Mouse (Mus musculus) heart, embryonic 10.5 days (tissue): ENCODE measurements around the gene Skp1a. TPM values are rescaled to one million over a fixed set of nuclear protein-coding genes. Genes with fewer than 3 reads are reported as not detected.

Experiments used
- DNase-seq: peaks from one replicate; pipeline ENCODE4 v3.0.0-alpha.2; 2017; ENCODE audit warnings: low spot score
- H3K27ac ChIP-seq: fragments of 300-500 bp; sonication (generic); 2 replicates; pipeline ENCODE4 v1.5.1; 2016; ENCODE audit warnings: mild to moderate bottlenecking
- H3K27me3 ChIP-seq: fragments of 300-500 bp; sonication (generic); 2 replicates; pipeline ENCODE4 v1.6.1; 2016; ENCODE audit warnings: mild to moderate bottlenecking; ENCODE audit not compliant: poor library complexity, insufficient read depth, severe bottlenecking
- H3K36me3 ChIP-seq: fragments of 300-500 bp; sonication (generic); 2 replicates; pipeline ENCODE4 v1.6.1; 2016; ENCODE audit warnings: mild to moderate bottlenecking, moderate library complexity
- H3K4me1 ChIP-seq: fragments of 300-500 bp; sonication (generic); 2 replicates; pipeline ENCODE4 v1.6.1; 2016; ENCODE audit warnings: mild to moderate bottlenecking
- H3K4me3 ChIP-seq: fragments of 300-500 bp; sonication (generic); 2 replicates; pipeline ENCODE4 v1.5.1; 2016; ENCODE audit warnings: mild to moderate bottlenecking, moderate library complexity
- H3K9me3 ChIP-seq: fragments of 300-500 bp; sonication (generic); 2 replicates; pipeline ENCODE4 v1.6.1; 2016; ENCODE audit warnings: mild to moderate bottlenecking, moderate library complexity
- WGBS: fragments of 180-500 bp; shearing (Covaris S2); methylation state at CpG from one replicate; pipeline ENCODE4 v1.1.7; 2016; 5-methylcytosine and 5-hydroxymethylcytosine counted together
- polyA plus RNA-seq: library from polyadenylated mRNA; unstranded; fragments of >200 nt; fragmentation: Nextera tagmentation; extraction: Ambion mirVana; gene quantifications from 2 replicates; pipeline ENCODE4 v1.2.1, GENCODE M21; 2016

The Skp1a gene
- polyA plus RNA-seq, 1 experiment from 2014 or later, result 546 TPM

DNA sequence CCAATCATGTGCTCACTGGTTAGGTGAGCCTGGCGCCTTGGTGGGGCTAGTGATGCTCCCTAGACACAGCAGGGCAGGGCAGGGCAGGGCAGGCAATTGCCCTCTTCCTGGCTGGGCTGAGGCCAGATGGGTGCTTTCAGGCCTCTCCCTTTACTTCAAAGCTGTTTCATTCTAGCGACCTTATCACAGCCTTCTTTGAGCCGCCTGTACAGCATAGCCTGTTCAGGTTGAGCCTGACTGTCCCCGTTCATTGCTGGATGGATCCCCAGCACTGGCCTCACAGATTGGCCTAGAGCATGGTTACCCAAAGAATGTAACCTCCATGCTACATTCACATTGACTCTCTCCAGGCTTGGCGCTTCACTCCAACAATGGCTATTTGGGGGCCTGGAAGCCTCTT lies 1.1 kb upstream of the Skp1a start:
- H3K4me1 ChIP-seq, result peaks cover 18% of the 10 kb centered on the region; the same call in 1 of the 2 replicates
- no peaks in the 10 kb centered on the region for H3K9me3 ChIP-seq
- H3K4me3 ChIP-seq, result peak overlapping the region; percentile 92
- H3K27ac ChIP-seq, result peak overlapping the region; percentile 99
- WGBS, result 65% methylated on average over 5 of the region's 5 CpGs
- H3K36me3 ChIP-seq, result peaks cover 4% of the 10 kb centered on the region; the same call in 1 of the 2 replicates
- no peak for DNase-seq
- H3K27me3 ChIP-seq, result no peaks in the 10 kb centered on the region

GRCm38 (mm10) chr11:52233043-52233653 lies 1.4 kb downstream of the Skp1a start:
- Histone ChIP-seq H3K27me3 (no peaks in the 10 kb centered on the region), H3K36me3 (peaks cover 24% of the 10 kb centered on the region), H3K4me3 (peak overlapping the region; percentile 92), H3K9me3 (no peaks in the 10 kb centered on the region), H3K27ac (peak overlapping the region; percentile 99; the same call in 1 of the 2 replicates), H3K4me1 (peaks cover 18% of the 10 kb centered on the region; the same call in 1 of the 2 replicates)
- 36% methylated on average over 3 of the region's 3 CpGs for WGBS
- DNase-seq, result no peak

GRCm38 (mm10) chr11:52233906-52234305 lies 2.1 kb downstream of the Skp1a start:
- WGBS, result 95% methylated on average over 1 of the region's 1 CpGs
- peaks cover 18% of the 10 kb centered on the region; the same call in 1 of the 2 replicates for H3K4me1 ChIP-seq
- DNase-seq, result no peak
- peaks cover 30% of the 10 kb centered on the region for H3K36me3 ChIP-seq
- H3K27ac ChIP-seq, result no peak overlapping the region
- no peaks in the 10 kb centered on the region for H3K27me3 ChIP-seq
- H3K4me3 ChIP-seq, result 0 out of 2 replicates have a peak overlapping the region, but pooled peaks have one; percentile 92
- no peaks in the 10 kb centered on the region for H3K9me3 ChIP-seq

DNA sequence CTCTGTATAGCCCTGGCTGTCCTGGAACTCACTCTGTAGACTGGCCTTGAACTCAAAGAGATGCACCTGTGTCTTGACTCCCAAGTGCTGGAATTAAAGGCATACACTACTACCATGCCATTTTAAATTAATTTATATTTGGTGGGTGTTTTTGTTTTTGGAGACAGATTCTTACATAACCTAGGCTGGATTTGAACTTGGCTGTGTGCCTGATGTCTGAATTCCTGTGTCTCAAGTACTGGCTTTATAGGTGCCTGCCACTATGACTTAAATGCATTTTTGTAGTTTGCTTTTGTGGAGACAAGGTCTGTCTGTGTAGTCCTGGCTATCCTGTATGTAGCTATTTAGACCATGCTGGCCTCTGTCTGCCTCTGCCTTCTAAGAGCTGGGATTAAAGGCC lies 2.7 kb downstream of the Skp1a start:
- DNase-seq, result no peak
- peaks cover 32% of the 10 kb centered on the region for H3K36me3 ChIP-seq

DNA sequence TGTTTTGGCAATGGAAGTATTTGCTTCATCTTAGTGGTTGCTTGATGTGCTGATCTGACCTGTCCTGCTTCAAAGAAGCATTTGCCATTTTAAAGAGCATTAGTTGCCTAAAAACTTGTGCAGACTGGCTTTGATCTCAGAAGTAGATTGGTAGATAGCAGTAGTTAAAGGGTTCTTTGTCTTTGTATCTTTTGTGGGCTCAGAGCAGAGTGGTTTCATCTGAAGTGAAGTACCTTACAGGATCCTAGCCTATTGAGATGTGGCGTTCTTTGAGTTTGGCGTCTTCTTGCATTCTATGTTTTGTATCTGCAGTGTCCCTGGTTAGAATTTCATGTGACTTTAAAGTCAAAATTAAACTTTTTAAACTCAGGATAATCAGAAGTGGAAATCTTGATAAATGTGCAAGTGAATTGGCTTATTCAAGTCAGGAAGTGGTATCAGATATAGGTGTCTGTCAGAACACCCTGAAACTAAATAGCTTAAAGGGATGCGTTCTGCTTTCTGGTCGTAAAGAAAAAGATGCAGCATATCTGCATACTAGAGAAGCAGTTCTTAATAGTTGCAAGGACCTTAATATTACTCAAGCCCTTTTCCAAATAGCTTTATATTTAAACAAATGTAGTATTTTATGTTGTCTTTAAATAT lies 9.2 kb downstream of the Skp1a start:
- no peaks in the 10 kb centered on the region for H3K4me1 ChIP-seq
- H3K36me3 ChIP-seq, result peaks cover 72% of the 10 kb centered on the region
- H3K9me3 ChIP-seq, result no peaks in the 10 kb centered on the region
- no peak for DNase-seq
- 88% methylated on average over 4 of the region's 4 CpGs for WGBS
- H3K27me3 ChIP-seq, result no peaks in the 10 kb centered on the region
- no peak overlapping the region for H3K4me3 ChIP-seq
- H3K27ac ChIP-seq, result no peak overlapping the region

More for the DNA sequence above, 2.7 kb downstream of the Skp1a start:
- H3K27me3 ChIP-seq, result no peaks in the 10 kb centered on the region
- peaks cover 18% of the 10 kb centered on the region; the same call in 1 of the 2 replicates for H3K4me1 ChIP-seq
- H3K9me3 ChIP-seq, result no peaks in the 10 kb centered on the region
- H3K27ac ChIP-seq, result no peak overlapping the region
- no peak overlapping the region for H3K4me3 ChIP-seq

DNA sequence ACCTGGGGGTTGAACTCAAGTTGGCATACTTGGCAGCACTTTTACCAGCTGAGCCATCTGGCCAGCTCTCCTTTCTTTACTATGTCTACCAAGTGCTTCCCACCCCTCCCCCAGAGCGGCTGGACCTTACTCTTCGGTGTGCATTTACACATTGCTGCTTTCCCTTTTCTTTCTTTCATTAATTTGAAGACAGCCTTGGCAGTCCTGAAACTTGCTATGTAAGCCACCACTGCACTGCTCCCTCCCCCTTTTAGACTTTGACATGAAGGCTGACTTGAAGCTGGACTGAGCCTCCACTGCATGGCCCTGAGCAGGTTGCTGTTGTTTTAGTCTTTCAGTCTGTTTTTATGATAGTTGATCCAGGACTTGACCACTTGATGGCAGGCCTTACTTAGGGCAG lies 17.7 kb downstream of the Skp1a start:
- Histone ChIP-seq H3K27me3 (no peaks in the 10 kb centered on the region), H3K4me1 (0 out of 2 replicates have a peak, but pooled peaks cover 4% of the 10 kb centered on the region), H3K36me3 (peaks cover 50% of the 10 kb centered on the region), H3K4me3 (no peak overlapping the region), H3K27ac (no peak overlapping the region), H3K9me3 (no peaks in the 10 kb centered on the region)
- 96% methylated on average over 2 of the region's 2 CpGs for WGBS
- no peak for DNase-seq

GRCm38 (mm10) chr11:52251770-52252169 lies 20.0 kb downstream of the Skp1a start:
- Histone ChIP-seq H3K4me1 (peaks cover 15% of the 10 kb centered on the region; the same call in 1 of the 2 replicates), H3K27me3 (no peaks in the 10 kb centered on the region), H3K36me3 (peaks cover 37% of the 10 kb centered on the region), H3K9me3 (no peaks in the 10 kb centered on the region), H3K27ac (no peak overlapping the region), H3K4me3 (no peak overlapping the region)
- WGBS, result 62% methylated on average over 5 of the region's 5 CpGs
- no peak for DNase-seq

GRCm38 (mm10) chr11:52252692-52253091 lies 20.9 kb downstream of the Skp1a start:
- Histone ChIP-seq H3K4me3 (no peak overlapping the region), H3K36me3 (peaks cover 37% of the 10 kb centered on the region), H3K4me1 (peaks cover 15% of the 10 kb centered on the region), H3K9me3 (no peaks in the 10 kb centered on the region), H3K27me3 (no peaks in the 10 kb centered on the region), H3K27ac (no peak overlapping the region)
- no peak for DNase-seq
- 76% methylated on average over 1 of the region's 1 CpGs for WGBS

DNA sequence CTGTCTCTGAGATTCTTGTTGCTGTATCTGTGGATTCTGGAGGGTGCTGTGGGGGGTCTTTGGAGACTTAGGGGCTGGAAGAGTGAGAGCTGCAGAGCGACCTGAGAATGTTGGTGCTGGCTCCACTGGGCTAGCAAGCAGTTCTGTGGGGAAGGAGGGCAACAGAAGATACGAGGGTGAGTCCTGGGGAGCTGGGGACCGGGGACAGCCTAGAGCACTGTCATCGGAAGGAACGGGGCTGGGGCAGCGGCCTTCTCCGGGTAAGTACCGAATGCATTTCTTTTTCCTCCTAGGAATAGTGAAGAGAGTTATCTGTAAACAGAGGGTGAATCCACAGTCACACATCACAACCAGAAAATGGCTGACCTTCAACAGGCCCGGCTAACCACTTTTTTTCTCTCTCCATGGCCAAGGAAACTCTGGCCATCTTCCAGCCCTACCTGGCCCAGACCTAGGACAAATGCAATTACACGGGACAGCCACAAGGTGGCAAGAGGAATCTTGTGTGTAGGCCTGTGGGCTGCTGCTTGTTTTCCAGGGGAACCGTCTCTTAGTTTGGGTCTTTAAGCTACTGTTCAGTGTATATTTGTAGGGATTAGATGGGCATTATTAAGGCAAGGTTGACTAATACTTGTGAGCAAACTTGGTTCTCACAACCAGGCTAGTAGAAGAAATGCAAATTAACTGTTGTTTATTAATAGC lies 22.0 kb downstream of the Skp1a start:
- Histone ChIP-seq H3K4me1 (peaks cover 15% of the 10 kb centered on the region), H3K27me3 (no peaks in the 10 kb centered on the region), H3K36me3 (peaks cover 33% of the 10 kb centered on the region), H3K4me3 (no peak overlapping the region), H3K27ac (no peak overlapping the region), H3K9me3 (no peaks in the 10 kb centered on the region)
- 69% methylated on average over 11 of the region's 11 CpGs for WGBS
- no peak for DNase-seq

DNA sequence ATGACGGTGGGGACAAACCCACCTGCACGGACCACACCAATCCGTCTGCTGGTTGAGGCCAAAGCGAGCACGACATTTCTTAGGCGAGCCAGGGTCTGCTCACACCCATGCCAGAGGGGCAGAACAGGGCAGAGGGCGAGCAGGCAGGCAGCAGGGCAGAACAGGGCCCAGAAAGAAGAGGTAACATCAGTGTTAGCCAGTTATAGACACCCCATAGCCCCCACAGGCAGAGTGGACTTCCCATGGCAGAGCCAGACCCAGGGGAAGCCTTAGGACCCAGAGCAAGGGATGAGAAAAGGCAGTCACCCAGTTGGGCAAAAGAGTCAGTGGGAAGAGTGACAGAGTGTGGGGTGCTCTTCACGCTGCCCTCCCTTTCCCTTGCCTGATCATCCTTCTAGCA lies 23.3 kb downstream of the Skp1a start:
- no peak overlapping the region for H3K4me3 ChIP-seq
- no peak overlapping the region for H3K27ac ChIP-seq
- H3K4me1 ChIP-seq, result peaks cover 17% of the 10 kb centered on the region
- H3K27me3 ChIP-seq, result no peaks in the 10 kb centered on the region
- H3K36me3 ChIP-seq, result peaks cover 38% of the 10 kb centered on the region
- WGBS, result 85% methylated on average over 8 of the region's 8 CpGs
- no peak for DNase-seq
- no peaks in the 10 kb centered on the region for H3K9me3 ChIP-seq

DNA sequence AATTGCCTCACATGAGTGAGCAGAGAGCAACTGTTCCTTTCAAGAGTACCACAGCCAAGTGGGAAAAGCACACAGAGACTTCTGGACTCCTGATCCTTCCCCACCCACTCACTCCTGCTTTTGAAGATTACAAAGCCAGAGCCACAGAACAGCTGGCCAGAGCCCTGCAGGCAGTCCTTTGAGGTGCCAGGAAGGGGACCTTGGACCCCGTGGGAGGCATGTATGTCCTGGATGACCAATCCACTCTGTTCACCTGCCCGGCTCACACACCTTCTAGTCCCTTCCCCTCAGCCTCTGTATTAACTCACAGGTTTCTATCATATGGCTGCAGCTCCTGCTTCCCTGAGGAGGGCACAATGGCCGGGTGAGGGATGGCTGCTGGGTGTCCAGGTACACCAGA lies 25.6 kb downstream of the Skp1a start:
- DNase-seq, result no peak
- no peaks in the 10 kb centered on the region for H3K9me3 ChIP-seq
- peaks cover 44% of the 10 kb centered on the region for H3K36me3 ChIP-seq
- no peak overlapping the region for H3K4me3 ChIP-seq
- 85% methylated on average over 3 of the region's 3 CpGs for WGBS
- no peak overlapping the region for H3K27ac ChIP-seq
- peaks cover 33% of the 10 kb centered on the region for H3K4me1 ChIP-seq
- H3K27me3 ChIP-seq, result no peaks in the 10 kb centered on the region

DNA sequence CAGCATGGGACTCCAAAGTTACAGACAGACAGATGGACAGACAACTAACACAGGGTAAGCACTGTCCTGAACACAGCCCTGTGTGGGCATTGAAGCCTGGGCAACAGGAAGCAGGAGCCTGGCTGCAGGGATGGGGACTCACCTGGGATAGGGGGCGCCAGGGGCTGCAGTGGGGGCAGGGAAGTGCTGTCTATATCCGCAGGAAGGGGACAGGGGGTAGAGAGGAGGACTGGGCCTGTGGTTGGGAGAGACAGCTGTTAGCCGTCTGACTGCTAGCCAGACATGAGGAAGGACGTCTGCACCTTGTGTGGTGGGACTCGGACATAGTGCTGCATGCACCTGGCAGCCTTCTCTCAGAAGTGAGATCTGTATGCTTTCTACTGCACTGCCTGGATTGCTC lies 26.9 kb downstream of the Skp1a start:
- H3K27ac ChIP-seq, result no peak overlapping the region
- DNase-seq, result no peak
- peaks cover 39% of the 10 kb centered on the region for H3K36me3 ChIP-seq
- peaks cover 33% of the 10 kb centered on the region for H3K4me1 ChIP-seq
- 70% methylated on average over 5 of the region's 5 CpGs for WGBS
- H3K4me3 ChIP-seq, result no peak overlapping the region
- H3K9me3 ChIP-seq, result no peaks in the 10 kb centered on the region
- no peaks in the 10 kb centered on the region for H3K27me3 ChIP-seq

DNA sequence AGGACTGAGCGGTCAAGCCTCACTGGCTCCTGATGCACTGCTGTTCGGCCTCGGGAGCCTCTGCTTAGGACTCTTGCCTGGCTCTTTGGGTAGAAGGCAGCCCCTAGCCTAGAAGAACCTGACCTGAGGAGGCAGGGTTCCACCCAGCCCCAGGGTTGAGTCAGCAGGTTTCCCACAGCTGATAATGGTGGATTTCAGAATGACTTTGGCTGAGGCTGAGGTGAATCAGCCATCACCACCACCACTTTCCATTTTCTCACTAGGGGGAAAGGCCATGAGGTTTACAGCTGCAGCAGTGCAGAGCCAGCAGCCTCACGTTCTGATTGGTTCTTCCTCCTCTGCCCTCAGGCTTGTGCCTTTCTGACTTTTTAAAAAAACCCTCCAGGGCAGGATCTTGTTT lies 29.1 kb downstream of the Skp1a start:
- Histone ChIP-seq H3K36me3 (peaks cover 36% of the 10 kb centered on the region), H3K27me3 (no peaks in the 10 kb centered on the region), H3K4me3 (no peak overlapping the region), H3K4me1 (peaks cover 40% of the 10 kb centered on the region), H3K9me3 (no peaks in the 10 kb centered on the region), H3K27ac (no peak overlapping the region)
- no peak for DNase-seq
- 67% methylated on average over 4 of the region's 4 CpGs for WGBS
